Mouse (Mus musculus) C3H10T1/2 (cell line): ENCODE data around the gene Fancd2os. TPM values are rescaled to one million over a fixed set of nuclear protein-coding genes. Genes with fewer than 3 reads are reported as not detected.

ENCODE experiments used
- polyA plus RNA-seq, 2 experiments: library from polyadenylated mRNA; unstranded; fragments of >200 nt; fragmentation: generic; extraction: Trizol; gene quantifications; one replicate each; pipeline ENCODE4 v1.2.1; 2012; ENCODE audit warnings: missing spikeins in 2 of 2

Gene Fancd2os
- under 1 TPM in 1 of 2 experiments, not detected in 1; 0.12 TPM for polyA plus RNA-seq

GRCm38 (mm10) chr6:113600543-113601139 lies at the start of gene Fancd2os:
TSS of gene Fancd2os (minus strand) at chr6:113600715.

GRCm38 (mm10) chr6:113638302-113639040 lies 38.0 kb upstream of the Fancd2os start, which contains the start of gene Irak2:
TSS of gene Irak2 (plus strand) at chr6:113638467.

GRCm38 (mm10) chr6:113623941-113624751 lies 23.6 kb upstream of the Fancd2os start, which contains the start of gene Vhl:
TSS of gene Vhl (plus strand) at chr6:113623959.

GRCm38 (mm10) chr6:113604432-113605223 lies 4.1 kb upstream of the Fancd2os start, which contains the start of gene Brk1:
TSS of gene Brk1 (plus strand) at chr6:113604772.

Other genes starting within 250 kb of the Fancd2os start
- gene Tada3, start 222.8 kb downstream of the Fancd2os start, polyA plus RNA-seq, result 10 to 100 TPM; 27.6 to 50.9 TPM
- 100 to 1,000 TPM; 222 to 331 TPM for gene Arpc4, start 222.6 kb downstream of the Fancd2os start, polyA plus RNA-seq
- 1 to 10 TPM in 1 of 2 experiments, under 1 TPM in 1; 0.75 to 7.1 TPM for gene Ttll3, start 211.5 kb downstream of the Fancd2os start, polyA plus RNA-seq
- gene Rpusd3, start 181.4 kb downstream of the Fancd2os start, polyA plus RNA-seq, result 10 to 100 TPM in 1 of 2 experiments, 1 to 10 TPM in 1; 7.3 to 13.4 TPM
- not detected for gene Cidec, start 165.0 kb downstream of the Fancd2os start, polyA plus RNA-seq
- gene Jagn1, start 158.1 kb downstream of the Fancd2os start, polyA plus RNA-seq, result 10 to 100 TPM; 43.5 to 47.0 TPM
- under 1 TPM; 0.02 to 0.09 TPM for gene Il17re, start 142.2 kb downstream of the Fancd2os start, polyA plus RNA-seq
- 10 to 100 TPM; 54.5 to 79.0 TPM for gene Il17rc, start 129.3 kb downstream of the Fancd2os start, polyA plus RNA-seq
- gene Creld1, start 117.4 kb downstream of the Fancd2os start, polyA plus RNA-seq, result 1 to 10 TPM in 1 of 2 experiments, under 1 TPM in 1; 0.23 to 3.3 TPM
- gene Prrt3, start 98.8 kb downstream of the Fancd2os start, polyA plus RNA-seq, result under 1 TPM; 0.01 to 0.06 TPM
- gene Emc3, start 69.1 kb downstream of the Fancd2os start, polyA plus RNA-seq, result 10 to 100 TPM; 19.3 to 81.3 TPM
- 1 to 10 TPM in 1 of 2 experiments, under 1 TPM in 1; 0.62 to 2.8 TPM for gene Fancd2, start 69.0 kb downstream of the Fancd2os start, polyA plus RNA-seq
- gene Brk1, start 4.1 kb upstream of the Fancd2os start, polyA plus RNA-seq, result 100 to 1,000 TPM; 124 to 277 TPM
- gene Vhl, start 23.2 kb upstream of the Fancd2os start, polyA plus RNA-seq, result 10 to 100 TPM in 1 of 2 experiments, 1 to 10 TPM in 1; 5.0 to 26.2 TPM
- gene Irak2, start 37.8 kb upstream of the Fancd2os start, polyA plus RNA-seq, result 1 to 10 TPM; 1.9 to 6.9 TPM
- gene Tatdn2, start 96.3 kb upstream of the Fancd2os start, polyA plus RNA-seq, result 10 to 100 TPM; 16.3 to 26.7 TPM
- gene Ghrl, start 119.2 kb upstream of the Fancd2os start, polyA plus RNA-seq, result under 1 TPM in 1 of 2 experiments, not detected in 1; 0.38 TPM
- 100 to 1,000 TPM; 127 to 130 TPM for gene Sec13, start 140.0 kb upstream of the Fancd2os start, polyA plus RNA-seq